Mouse (Mus musculus): ENCODE results near the gene Gm9970. TPM values are rescaled to one million over a fixed set of nuclear protein-coding genes. Genes with fewer than 3 reads are reported as not detected.

Gm9970 gene
- polyA plus RNA-seq, 1 experiment from 2014 or later = 0.99 TPM

DNA sequence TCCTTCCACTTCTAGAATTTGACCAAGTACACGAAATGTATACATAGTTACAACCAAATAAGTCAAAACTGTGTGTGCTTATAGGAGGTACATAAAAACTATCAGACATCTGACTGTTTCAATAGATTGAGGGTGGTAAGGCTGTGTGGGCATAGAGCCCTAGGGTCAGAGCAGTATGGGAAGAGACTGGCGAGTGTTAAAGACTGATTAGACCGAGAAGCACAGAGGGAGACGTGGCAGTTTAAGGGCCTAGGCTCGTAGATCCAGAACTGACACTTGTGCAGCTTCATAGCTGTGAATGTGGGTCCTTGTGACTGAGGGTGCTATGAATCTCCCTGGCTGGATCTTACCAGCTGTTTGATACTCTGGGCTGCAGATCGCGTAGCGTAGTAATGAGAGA, 13.9 kb upstream of the Gm9970 start:
- Histone ChIP-seq H3K36me3 (peaks cover 82% of the 10 kb centered on the region), H3K9me3 (replicated peaks) (no peaks in the 10 kb centered on the region), H3K4me1 (peaks cover 42% of the 10 kb centered on the region), H3K9ac (no peak overlapping the region), H3K27me3 (no peaks in the 10 kb centered on the region), H3K27ac (replicated peaks) (0 out of 2 replicates have a peak overlapping the region, but pooled peaks have one; percentile 71), H3K4me3 (replicated peaks) (no peak overlapping the region), H3K4me2 (replicated peaks) (no peak overlapping the region)
- no peak for ATAC-seq (ENCODE audit: insufficient number of reproducible peaks, low FRiP score, low TSS enrichment, low read depth)
- WGBS = 87% methylated on average over 8 of the region's 8 CpGs

- H3K9me3 ChIP-seq (replicated peaks) = no peaks in the 10 kb centered on the region
- no peak overlapping the region for H3K4me3 ChIP-seq (replicated peaks)
- peaks cover 42% of the 10 kb centered on the region for H3K4me1 ChIP-seq
- H3K27me3 ChIP-seq = no peaks in the 10 kb centered on the region
- peaks cover 82% of the 10 kb centered on the region for H3K36me3 ChIP-seq
- no peak for ATAC-seq (ENCODE audit: insufficient number of reproducible peaks, low FRiP score, low TSS enrichment, low read depth)
- 63% methylated on average over 7 of the region's 7 CpGs for WGBS
- H3K27ac ChIP-seq (replicated peaks) = 0 out of 2 replicates have a peak overlapping the region, but pooled peaks have one; percentile 71
- H3K9ac ChIP-seq = no peak overlapping the region
- no peak overlapping the region for H3K4me2 ChIP-seq (replicated peaks)
Measured at GRCm38 (mm10) chr5:31254452-31254851, 13.4 kb upstream of the Gm9970 start.

- WGBS = 92% methylated on average over 8 of the region's 8 CpGs
- Histone ChIP-seq H3K4me1 (peaks cover 42% of the 10 kb centered on the region), H3K9ac (no peak overlapping the region), H3K4me2 (replicated peaks) (no peak overlapping the region), H3K27me3 (no peaks in the 10 kb centered on the region), H3K36me3 (peaks cover 82% of the 10 kb centered on the region), H3K27ac (replicated peaks) (peak overlapping the region; percentile 71; the same call in 1 of the 2 replicates), H3K9me3 (replicated peaks) (no peaks in the 10 kb centered on the region), H3K4me3 (replicated peaks) (no peak overlapping the region)
- ATAC-seq (ENCODE audit: insufficient number of reproducible peaks, low FRiP score, low TSS enrichment, low read depth) = no peak
Measured at GRCm38 (mm10) chr5:31253806-31254205, 12.8 kb upstream of the Gm9970 start.

DNA sequence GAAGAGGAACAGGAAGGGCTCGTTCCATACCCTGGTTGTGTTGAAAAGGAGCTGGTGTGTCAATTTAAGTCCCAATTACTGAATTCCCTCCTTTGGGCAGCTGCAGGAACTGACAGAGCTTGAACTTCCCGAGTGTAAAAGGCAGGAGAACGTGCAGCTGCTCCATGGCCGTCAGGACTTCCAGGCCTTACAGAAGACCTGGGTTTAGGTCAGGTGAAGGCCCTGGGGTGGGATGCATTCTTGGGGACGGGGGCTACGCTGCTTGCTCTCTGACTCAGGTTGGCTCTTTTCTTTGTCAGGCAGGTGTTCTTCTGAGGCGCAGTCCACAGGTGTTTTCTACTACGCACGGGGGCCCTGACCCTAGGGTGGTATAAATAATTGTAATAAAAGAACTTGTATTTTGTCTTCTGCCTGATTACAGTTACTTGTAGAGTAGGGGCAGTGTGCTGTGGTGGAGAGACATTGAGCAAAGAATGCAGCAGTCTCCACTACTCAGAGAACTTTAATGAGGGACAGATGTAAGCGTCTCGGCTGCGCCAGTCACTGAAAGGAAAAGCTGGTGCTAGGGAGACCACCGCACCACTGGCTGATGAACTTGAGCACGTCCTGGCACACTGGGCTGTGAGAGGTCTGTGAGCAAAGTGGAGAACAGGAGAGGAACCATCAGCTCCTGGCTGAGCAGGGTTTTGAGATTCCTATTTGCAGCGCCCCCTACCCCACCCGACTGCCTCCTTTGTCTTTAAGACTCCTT, 11.9 kb upstream of the Gm9970 start:
- 38% methylated on average over 16 of the region's 16 CpGs for WGBS
- H3K4me1 ChIP-seq = peaks cover 42% of the 10 kb centered on the region
- peak; percentile 27; the same call in 1 of the 2 replicates for ATAC-seq (ENCODE audit: insufficient number of reproducible peaks, low FRiP score, low TSS enrichment, low read depth)
- peaks cover 82% of the 10 kb centered on the region for H3K36me3 ChIP-seq
- no peak overlapping the region for H3K4me2 ChIP-seq (replicated peaks)
- no peak overlapping the region for H3K4me3 ChIP-seq (replicated peaks)
- H3K9ac ChIP-seq = no peak overlapping the region
- no peaks in the 10 kb centered on the region for H3K27me3 ChIP-seq
- H3K9me3 ChIP-seq (replicated peaks) = no peaks in the 10 kb centered on the region
- peak overlapping the region; percentile 71 for H3K27ac ChIP-seq (replicated peaks)

- peak overlapping the region; percentile 44 for H3K4me2 ChIP-seq (replicated peaks)
- ATAC-seq (ENCODE audit: insufficient number of reproducible peaks, low FRiP score, low TSS enrichment, low read depth) = no peak
- WGBS = 46% methylated on average over 10 of the region's 10 CpGs
- H3K4me3 ChIP-seq (replicated peaks) = peak overlapping the region; percentile 39
- H3K27me3 ChIP-seq = no peaks in the 10 kb centered on the region
- H3K4me1 ChIP-seq = peaks cover 42% of the 10 kb centered on the region
- H3K36me3 ChIP-seq = peaks cover 82% of the 10 kb centered on the region
- H3K9me3 ChIP-seq (replicated peaks) = no peaks in the 10 kb centered on the region
- peak overlapping the region; percentile 83 for H3K27ac ChIP-seq (replicated peaks)
- no peak overlapping the region for H3K9ac ChIP-seq
Measured at GRCm38 (mm10) chr5:31252151-31252550, 11.1 kb upstream of the Gm9970 start.

DNA sequence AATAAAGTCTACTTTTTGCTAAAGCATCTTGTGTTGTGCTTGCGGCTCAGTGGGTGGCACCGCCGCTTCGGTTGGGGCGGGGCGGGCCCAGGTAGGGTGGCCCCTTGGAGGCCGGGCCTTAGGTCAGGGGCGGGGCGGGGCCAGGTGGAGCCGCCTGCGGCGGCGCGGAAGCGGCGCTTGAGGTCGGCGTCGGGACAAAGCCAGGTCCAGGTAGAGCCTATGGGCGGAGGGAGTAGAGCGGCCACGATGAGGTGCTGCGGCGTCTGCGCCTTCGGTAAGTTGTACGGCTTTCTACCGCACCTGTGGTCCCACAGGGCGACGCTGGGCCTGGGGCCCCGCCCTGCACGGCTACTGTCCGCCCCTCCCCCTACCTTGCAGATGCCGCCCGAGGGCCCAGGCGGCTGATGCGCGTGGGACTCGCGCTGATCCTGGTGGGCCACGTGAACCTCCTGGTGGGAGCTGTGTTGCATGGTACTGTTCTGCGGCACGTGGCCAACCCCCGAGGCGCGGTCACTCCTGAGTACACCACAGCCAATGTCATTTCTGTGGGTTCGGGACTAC, 10.6 kb upstream of the Gm9970 start, which contains the start of gene Krtcap3:
Gene Krtcap3 (plus strand): TSS at position 151 of the 561 bp plus-strand sequence.
- H3K36me3 ChIP-seq = peaks cover 84% of the 10 kb centered on the region
- peak within 1 kb of the TSS; percentile 39 for H3K4me3 ChIP-seq (replicated peaks)
- WGBS = 21% methylated on average over 47 of the region's 47 CpGs
- H3K4me2 ChIP-seq (replicated peaks) = peak within 1 kb of the TSS; percentile 44
- peaks cover 42% of the 10 kb centered on the region for H3K4me1 ChIP-seq
- no peak within 1 kb of the TSS for H3K9ac ChIP-seq
- no peaks in the 10 kb centered on the region for H3K27me3 ChIP-seq
- peak within 1 kb of the TSS; percentile 83 for H3K27ac ChIP-seq (replicated peaks)
- ATAC-seq (ENCODE audit: insufficient number of reproducible peaks, low FRiP score, low TSS enrichment, low read depth) = peak; percentile 72
- H3K9me3 ChIP-seq (replicated peaks) = no peaks in the 10 kb centered on the region

GRCm38 (mm10) chr5:31250716-31251115, 9.7 kb upstream of the Gm9970 start:
- Histone ChIP-seq H3K4me2 (replicated peaks) (peak overlapping the region; percentile 44; the same call in 1 of the 2 replicates), H3K36me3 (peaks cover 88% of the 10 kb centered on the region), H3K4me1 (peaks cover 42% of the 10 kb centered on the region), H3K27ac (replicated peaks) (peak overlapping the region; percentile 83), H3K9me3 (replicated peaks) (no peaks in the 10 kb centered on the region), H3K4me3 (replicated peaks) (0 out of 2 replicates have a peak overlapping the region, but pooled peaks have one; percentile 39), H3K9ac (no peak overlapping the region), H3K27me3 (no peaks in the 10 kb centered on the region)
- ATAC-seq (ENCODE audit: insufficient number of reproducible peaks, low FRiP score, low TSS enrichment, low read depth) = peak; percentile 36
- 25% methylated on average over 4 of the region's 4 CpGs for WGBS

DNA sequence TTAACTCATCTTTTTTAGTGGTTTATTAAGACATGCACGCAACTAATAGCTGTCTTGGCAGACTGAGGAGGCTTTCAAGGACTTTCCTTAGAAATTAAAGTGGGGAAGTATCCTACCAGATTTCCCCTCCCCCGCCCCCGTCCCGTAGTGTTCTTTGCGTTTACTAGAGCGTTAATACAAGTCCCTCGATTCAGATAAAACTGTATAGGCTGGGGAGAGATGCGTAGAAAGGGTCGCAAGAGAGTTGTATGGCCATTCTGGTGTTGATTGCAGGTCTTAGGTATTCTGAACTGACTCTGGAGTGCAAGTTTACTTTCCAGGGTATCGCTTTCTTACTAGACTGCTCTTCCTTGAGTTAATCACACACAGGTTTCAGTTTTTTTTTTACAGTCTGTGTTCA, 1.2 kb upstream of the Gm9970 start:
- H3K4me1 ChIP-seq = peaks cover 9% of the 10 kb centered on the region
- H3K4me3 ChIP-seq (replicated peaks) = peak overlapping the region; percentile 96
- H3K27ac ChIP-seq (replicated peaks) = peak overlapping the region; percentile 99; the same call in 1 of the 2 replicates
- peak overlapping the region; percentile 92 for H3K9ac ChIP-seq
- H3K4me2 ChIP-seq (replicated peaks) = peak overlapping the region; percentile 73
- H3K27me3 ChIP-seq = no peaks in the 10 kb centered on the region
- no peaks in the 10 kb centered on the region for H3K9me3 ChIP-seq (replicated peaks)
- no peak for ATAC-seq (ENCODE audit: insufficient number of reproducible peaks, low FRiP score, low TSS enrichment, low read depth)
- H3K36me3 ChIP-seq = peaks cover 37% of the 10 kb centered on the region
- WGBS = 19% methylated on average over 10 of the region's 10 CpGs

GRCm38 (mm10) chr5:31241522-31242034, 546 bp upstream of the Gm9970 start:
- H3K4me2 ChIP-seq (replicated peaks) = peak overlapping the region; percentile 73
- no peaks in the 10 kb centered on the region for H3K9me3 ChIP-seq (replicated peaks)
- H3K4me3 ChIP-seq (replicated peaks) = peak overlapping the region; percentile 96
- peaks cover 31% of the 10 kb centered on the region for H3K36me3 ChIP-seq
- under 1% methylated on average over 13 of the region's 13 CpGs for WGBS
- H3K4me1 ChIP-seq = peaks cover 9% of the 10 kb centered on the region
- no peak for ATAC-seq (ENCODE audit: insufficient number of reproducible peaks, low FRiP score, low TSS enrichment, low read depth)
- H3K27ac ChIP-seq (replicated peaks) = peak overlapping the region; percentile 99
- H3K9ac ChIP-seq = peak overlapping the region; percentile 92
- H3K27me3 ChIP-seq = no peaks in the 10 kb centered on the region

GRCm38 (mm10) chr5:31226641-31227040, 14.4 kb downstream of the Gm9970 start:
- H3K4me1 ChIP-seq = no peaks in the 10 kb centered on the region
- H3K27ac ChIP-seq (replicated peaks) = no peak overlapping the region
- H3K4me2 ChIP-seq (replicated peaks) = no peak overlapping the region
- H3K9ac ChIP-seq = no peak overlapping the region
- WGBS = 43% methylated on average over 1 of the region's 1 CpGs
- no peaks in the 10 kb centered on the region for H3K27me3 ChIP-seq
- no peaks in the 10 kb centered on the region for H3K36me3 ChIP-seq
- H3K9me3 ChIP-seq (replicated peaks) = no peaks in the 10 kb centered on the region
- ATAC-seq (ENCODE audit: insufficient number of reproducible peaks, low FRiP score, low TSS enrichment, low read depth) = no peak
- no peak overlapping the region for H3K4me3 ChIP-seq (replicated peaks)

- Histone ChIP-seq H3K4me3 (replicated peaks) (no peak overlapping the region), H3K27ac (replicated peaks) (no peak overlapping the region), H3K36me3 (no peaks in the 10 kb centered on the region), H3K27me3 (no peaks in the 10 kb centered on the region), H3K4me1 (peaks cover 4% of the 10 kb centered on the region; the same call in 1 of the 2 replicates), H3K4me2 (replicated peaks) (no peak overlapping the region), H3K9me3 (replicated peaks) (no peaks in the 10 kb centered on the region), H3K9ac (no peak overlapping the region)
- WGBS = 79% methylated on average over 9 of the region's 9 CpGs
- ATAC-seq (ENCODE audit: insufficient number of reproducible peaks, low FRiP score, low TSS enrichment, low read depth) = no peak
Measured at GRCm38 (mm10) chr5:31222696-31223095, 18.3 kb downstream of the Gm9970 start.
